8 mouse cellular contexts compared by ENCODE assay signal in the genomic region with DNA sequence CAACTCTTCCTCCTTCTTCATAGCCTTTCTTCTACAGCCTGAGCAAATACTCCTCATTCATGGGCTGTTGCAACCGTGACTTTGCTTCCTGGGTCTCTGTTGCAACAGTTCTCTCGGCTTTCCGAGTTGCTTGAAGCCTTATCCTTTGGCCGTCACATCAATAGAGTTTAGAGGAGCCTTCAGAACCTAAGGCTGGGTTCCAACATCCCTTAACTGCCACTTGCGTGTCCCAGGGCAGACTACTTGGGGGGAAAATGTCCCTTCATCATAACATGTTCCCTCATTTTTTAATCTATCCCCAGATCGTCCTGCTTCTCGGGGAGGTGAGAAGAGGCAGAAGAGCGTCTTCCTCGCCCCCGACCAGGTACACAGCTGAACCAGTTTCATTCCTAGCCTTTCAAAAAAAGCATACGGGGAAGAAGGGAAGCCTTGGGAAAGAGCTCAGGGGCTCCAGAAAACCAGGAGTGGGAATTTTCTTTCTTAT. TPM values are rescaled to one million over a fixed set of nuclear protein-coding genes. Genes with fewer than 3 reads are reported as not detected.
DNase-seq lines count a peak whose midpoint lies in the region; ATAC-seq and TF ChIP-seq lines count a peak whose summit lies in the region.

No protein-coding gene starts in this region.

- peaks cover 38% of the 10 kb centered on the region for H3K4me1 ChIP-seq in bone marrow macrophage, adult 2 months (ENCODE audit: control insufficient read depth, insufficient read depth, low read length)
- H3K4me1 ChIP-seq in intestine, postnatal 0 days (replicated peaks; ENCODE audit: control insufficient read depth, insufficient read depth, low read length): peaks cover 11% of the 10 kb centered on the region
- peaks cover 16% of the 10 kb centered on the region for H3K4me1 ChIP-seq in lung, embryonic 16.5 days (replicated peaks; ENCODE audit: control insufficient read depth, insufficient read depth, low read length)
- peaks cover 15% of the 10 kb centered on the region for H3K4me1 ChIP-seq in olfactory bulb, adult 2 months (ENCODE audit: control insufficient read depth, insufficient read depth, low read length)

- no peaks in the 10 kb centered on the region for H3K9me3 ChIP-seq in intestine, postnatal 0 days (ENCODE audit: control insufficient read depth)
- no peaks in the 10 kb centered on the region for H3K9me3 ChIP-seq in lung, embryonic 16.5 days (ENCODE audit: control insufficient read depth, low read length)

- H3K4me3 ChIP-seq in bone marrow macrophage, adult 2 months (ENCODE audit: insufficient read depth, low read length): peak overlapping the region; percentile 82
- peak overlapping the region; percentile 61 for H3K4me3 ChIP-seq in intestine, postnatal 0 days (ENCODE audit: low read depth, low read length)
- H3K4me3 ChIP-seq in lung, embryonic 16.5 days (ENCODE audit: low read length): peak overlapping the region; percentile 65
- H3K4me3 ChIP-seq in olfactory bulb, adult 2 months (ENCODE audit: insufficient read depth, low read depth, low read length): peak overlapping the region; percentile 74

- peak; percentile 60 for DNase-seq in kidney, adult 9 months
- DNase-seq in kidney, adult 8-10 months: no peak
- peak; percentile 89 for DNase-seq in gonadal fat pad, adult 2 months (ENCODE audit: low read depth)
- no peak for DNase-seq in left cerebral cortex, adult 8-10 months (ENCODE audit: low spot score in 2 of 2)

- peak overlapping the region; percentile 85 for H3K4me2 ChIP-seq in intestine, postnatal 0 days (replicated peaks; ENCODE audit: low read depth)
- H3K4me2 ChIP-seq in lung, embryonic 16.5 days (ENCODE audit: low read depth, low read length): peak overlapping the region; percentile 80

- WGBS in intestine, postnatal 0 days: under 1% methylated on average over 11 of the region's 11 CpGs
- WGBS in lung, embryonic 16.5 days: under 1% methylated on average over 11 of the region's 11 CpGs
- under 1% methylated on average over 11 of the region's 11 CpGs for WGBS in olfactory bulb, adult 2 months

- peak; percentile 33 for ATAC-seq in intestine, postnatal 0 days
- ATAC-seq in lung, embryonic 16.5 days (ENCODE audit: low read depth): peak; percentile 35

- TF ChIP-seq POLR2A in bone marrow macrophage, adult 2 months (IDR thresholded peaks at IDR 0.05; ENCODE audit: borderline replicate concordance, low read depth, low read length): no peak
- no peak for TF ChIP-seq POLR2A in olfactory bulb, adult 2 months (IDR thresholded peaks at IDR 0.05; ENCODE audit: insufficient read depth, low read depth, low read length)

- H3K9ac ChIP-seq in intestine, postnatal 0 days (ENCODE audit: low read depth, low read length): peak overlapping the region; percentile 83
- H3K9ac ChIP-seq in lung, embryonic 16.5 days (ENCODE audit: low read length): peak overlapping the region; percentile 80

- peak overlapping the region; percentile 89 for H3K27ac ChIP-seq in bone marrow macrophage, adult 2 months (ENCODE audit: insufficient read depth, low read depth, low read length)
- peak overlapping the region; percentile 93 for H3K27ac ChIP-seq in intestine, postnatal 0 days (ENCODE audit: low read depth, low read length)
- H3K27ac ChIP-seq in lung, embryonic 16.5 days (ENCODE audit: low read length): peak overlapping the region; percentile 99
- peak overlapping the region; percentile 91 for H3K27ac ChIP-seq in olfactory bulb, adult 2 months (ENCODE audit: insufficient read depth, low read depth, low read length)

- no peaks in the 10 kb centered on the region for H3K27me3 ChIP-seq in intestine, postnatal 0 days (replicated peaks; ENCODE audit: control insufficient read depth, insufficient read depth, low read length)
- H3K27me3 ChIP-seq in lung, embryonic 16.5 days (ENCODE audit: control insufficient read depth, insufficient read depth, low read depth, low read length): no peaks in the 10 kb centered on the region

- TF ChIP-seq CTCF in bone marrow macrophage, adult 2 months (IDR thresholded peaks at IDR 0.05; ENCODE audit: low read depth, low read length): no peak
- TF ChIP-seq CTCF in intestine, postnatal 0 days (IDR thresholded peaks at IDR 0.05; ENCODE audit: low read depth): no peak
- TF ChIP-seq CTCF in olfactory bulb, adult 2 months (IDR thresholded peaks at IDR 0.05; ENCODE audit: insufficient read depth, low read depth, low read length): no peak

- peaks cover 2% of the 10 kb centered on the region; the same call in 1 of the 2 replicates for H3K36me3 ChIP-seq in intestine, postnatal 0 days (ENCODE audit: control insufficient read depth, insufficient read depth)
- H3K36me3 ChIP-seq in lung, embryonic 16.5 days (ENCODE audit: control insufficient read depth, insufficient read depth, low read length): no peaks in the 10 kb centered on the region

RNA-seq across cellular contexts. Expression of gene Prune1, which starts 0.5 kb away (rescaled TPM):
- 15.6 and 16.6 TPM in 2 replicates for polyA plus RNA-seq in bone marrow macrophage, adult 2 months (2012; ENCODE audit: insufficient read depth, insufficient read length, missing spikeins)
- 23.6 and 28.2 TPM in 2 replicates for polyA plus RNA-seq in gonadal fat pad, adult 2 months (2012; rRNA removed)
- 9.2 and 10.1 TPM in 2 replicates for polyA plus RNA-seq in intestine, postnatal 0 days (2015; fragmentation: Nextera tagmentation; extraction: Ambion mirVana)
- 23.2 and 23.9 TPM in 2 replicates for polyA plus RNA-seq in lung, embryonic 16.5 days (2015; fragmentation: Nextera tagmentation; extraction: Ambion mirVana)
- polyA plus RNA-seq in olfactory bulb, adult 2 months (2012; ENCODE audit: insufficient read depth, insufficient read length, low replicate concordance, missing spikeins): not detected in 2 replicates
- total RNA-seq in left cerebral cortex, adult 8-10 months (2022): 10 to 100 TPM; 24.0 to 27.2 (median 25.2) TPM

RNA-seq across cellular contexts. Expression of gene Mindy1, which starts 1.3 kb away (rescaled TPM):
- polyA plus RNA-seq in bone marrow macrophage, adult 2 months (2012; ENCODE audit: insufficient read depth, insufficient read length, missing spikeins): 50.7 and 70.7 TPM in 2 replicates
- polyA plus RNA-seq in gonadal fat pad, adult 2 months (2012; rRNA removed): 90.3 and 111 TPM in 2 replicates
- polyA plus RNA-seq in intestine, postnatal 0 days (2015; fragmentation: Nextera tagmentation; extraction: Ambion mirVana): 36.4 and 38.0 TPM in 2 replicates
- polyA plus RNA-seq in lung, embryonic 16.5 days (2015; fragmentation: Nextera tagmentation; extraction: Ambion mirVana): 41.0 and 47.0 TPM in 2 replicates
- not detected in 2 replicates for polyA plus RNA-seq in olfactory bulb, adult 2 months (2012; ENCODE audit: insufficient read depth, insufficient read length, low replicate concordance, missing spikeins)
- total RNA-seq in left cerebral cortex, adult 8-10 months (2022): 10 to 100 TPM; 20.7 to 24.3 (median 22.4) TPM

RNA-seq across cellular contexts. Expression of gene Anxa9, which starts 24.6 kb away (rescaled TPM):
- polyA plus RNA-seq in bone marrow macrophage, adult 2 months (2012; ENCODE audit: insufficient read depth, insufficient read length, missing spikeins): 11.1 and 15.4 TPM in 2 replicates
- polyA plus RNA-seq in gonadal fat pad, adult 2 months (2012; rRNA removed): 18.1 and 26.0 TPM in 2 replicates
- polyA plus RNA-seq in intestine, postnatal 0 days (2015; fragmentation: Nextera tagmentation; extraction: Ambion mirVana): 2.0 and 2.3 TPM in 2 replicates
- 1.7 and 2.0 TPM in 2 replicates for polyA plus RNA-seq in lung, embryonic 16.5 days (2015; fragmentation: Nextera tagmentation; extraction: Ambion mirVana)
- polyA plus RNA-seq in olfactory bulb, adult 2 months (2012; ENCODE audit: insufficient read depth, insufficient read length, low replicate concordance, missing spikeins): not detected in 2 replicates
- total RNA-seq in left cerebral cortex, adult 8-10 months (2022): 1 to 10 TPM in 2 of 4 experiments, under 1 TPM in 2; 0.33 to 1.6 (median 0.93) TPM

RNA-seq across cellular contexts. Expression of gene Bnipl, which starts 31.4 kb away (rescaled TPM):
- not detected in 2 replicates for polyA plus RNA-seq in bone marrow macrophage, adult 2 months (2012; ENCODE audit: insufficient read depth, insufficient read length, missing spikeins)
- 2.1 and 2.6 TPM in 2 replicates for polyA plus RNA-seq in gonadal fat pad, adult 2 months (2012; rRNA removed)
- polyA plus RNA-seq in intestine, postnatal 0 days (2015; fragmentation: Nextera tagmentation; extraction: Ambion mirVana): not detected in 2 replicates
- polyA plus RNA-seq in lung, embryonic 16.5 days (2015; fragmentation: Nextera tagmentation; extraction: Ambion mirVana): 4.6 and 5.7 TPM in 2 replicates
- not detected in 2 replicates for polyA plus RNA-seq in olfactory bulb, adult 2 months (2012; ENCODE audit: insufficient read depth, insufficient read length, low replicate concordance, missing spikeins)
- under 1 TPM in 3 of 4 experiments, not detected in 1; 0.37 to 0.72 (median 0.67) TPM for total RNA-seq in left cerebral cortex, adult 8-10 months (2022)

RNA-seq across cellular contexts. Expression of gene Cers2, which starts 32.2 kb away (rescaled TPM):
- 173 and 186 TPM in 2 replicates for polyA plus RNA-seq in bone marrow macrophage, adult 2 months (2012; ENCODE audit: insufficient read depth, insufficient read length, missing spikeins)
- polyA plus RNA-seq in gonadal fat pad, adult 2 months (2012; rRNA removed): 92.9 and 123 TPM in 2 replicates
- polyA plus RNA-seq in intestine, postnatal 0 days (2015; fragmentation: Nextera tagmentation; extraction: Ambion mirVana): 109 and 120 TPM in 2 replicates
- 221 and 230 TPM in 2 replicates for polyA plus RNA-seq in lung, embryonic 16.5 days (2015; fragmentation: Nextera tagmentation; extraction: Ambion mirVana)
- polyA plus RNA-seq in olfactory bulb, adult 2 months (2012; ENCODE audit: insufficient read depth, insufficient read length, low replicate concordance, missing spikeins): not detected in 2 replicates
- total RNA-seq in left cerebral cortex, adult 8-10 months (2022): 10 to 100 TPM; 51.9 to 63.7 (median 56.1) TPM

Comparison
In these comparisons a context has a peak if more than half of its experiments do, and no peak if none do; other contexts are left out.
1. DNase-seq: peak in kidney, adult 9 months (single experiment) and gonadal fat pad, adult 2 months (single experiment); none in kidney, adult 8-10 months (0 of 2) and left cerebral cortex, adult 8-10 months (0 of 2).
2. RNA of gene Prune1, which starts 0.5 kb away (polyA plus RNA-seq): 23.6 to 28.2 TPM in gonadal fat pad, adult 2 months, 23.2 to 23.9 TPM in lung, embryonic 16.5 days, 15.6 to 16.6 TPM in bone marrow macrophage, adult 2 months and 9.2 to 10.1 TPM in intestine, postnatal 0 days; not detected in olfactory bulb, adult 2 months; every median in the first group is over 10 times any median in the second.
3. RNA of gene Mindy1, which starts 1.3 kb away (polyA plus RNA-seq): 90.3 to 111 TPM in gonadal fat pad, adult 2 months, 50.7 to 70.7 TPM in bone marrow macrophage, adult 2 months, 41.0 to 47.0 TPM in lung, embryonic 16.5 days and 36.4 to 38.0 TPM in intestine, postnatal 0 days; not detected in olfactory bulb, adult 2 months; every median in the first group is over 10 times any median in the second.
4. Peak in every context shown above with its lines, with median percentiles within 50 percentile points of each other: H3K27ac ChIP-seq and H3K4me3 ChIP-seq.